Mouse (Mus musculus) left cerebral cortex, adult 8-10 months (tissue): Measurements from ENCODE around the gene Epha6. TPM values are rescaled to one million over a fixed set of nuclear protein-coding genes. Genes with fewer than 3 reads are reported as not detected.
A peak's percentile ranks its signal among the peaks of the same experiment; 100 is the strongest.

Source experiments
- DNase-seq, 2 experiments: peaks; one replicate each; pipeline ENCODE4 v3.0.0; 2022; ENCODE audit warnings: low spot score in 2 of 2
- microRNA-seq, 2 experiments: library from miRNA; unstranded; fragments of <30 nt; microRNA quantifications; one replicate each; pipeline ENCODE4 v1.2.0; 2022
- total RNA-seq, 4 experiments: library from RNA; stranded (reverse); gene quantifications; 2 replicates each; pipeline ENCODE4 v1.2.4; 2022

Epha6 gene
- total RNA-seq, 4 experiments from 2014 or later, result 57.6 to 70.6 (median 64.3) TPM

DNA sequence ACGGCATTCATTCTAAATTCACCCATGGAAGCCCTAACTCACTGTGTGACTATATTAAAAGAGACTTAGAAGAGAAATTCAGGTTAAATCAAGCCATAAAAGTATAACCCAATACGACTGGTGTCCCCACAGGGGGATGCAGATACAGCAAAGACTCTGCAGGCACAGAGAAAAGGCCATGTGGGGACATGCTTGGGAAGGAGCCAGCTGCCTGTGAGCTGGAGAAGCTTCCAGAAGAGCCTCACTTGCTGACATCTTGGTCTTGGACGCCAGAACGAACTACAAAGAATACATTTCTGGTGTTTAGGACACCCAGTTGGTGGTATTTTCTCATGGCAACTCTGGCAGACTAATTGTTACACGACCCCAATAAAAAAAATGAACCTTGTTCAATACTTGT lies 920.2 kb downstream of the Epha6 start:
- no peak for DNase-seq

DNA sequence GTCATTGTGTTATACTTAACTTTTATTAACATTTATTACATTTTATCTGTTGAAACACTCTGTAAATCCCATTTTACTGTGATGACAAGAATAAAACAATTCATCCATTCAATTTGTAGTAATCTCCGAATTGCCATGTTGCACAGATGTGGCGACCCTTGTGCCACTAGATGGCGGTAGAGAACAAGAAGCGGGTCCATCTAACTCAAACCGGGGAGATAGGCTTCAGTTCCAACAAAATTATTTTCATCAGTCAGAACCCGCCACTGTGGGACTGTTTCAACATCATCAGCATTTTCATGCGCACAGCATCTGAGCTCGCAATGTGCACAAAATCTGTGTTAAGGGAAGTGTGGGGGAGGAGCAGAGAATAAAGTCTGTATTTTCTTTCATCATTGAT lies 921.9 kb downstream of the Epha6 start:
- peak; percentile 34 to 52 for DNase-seq

DNA sequence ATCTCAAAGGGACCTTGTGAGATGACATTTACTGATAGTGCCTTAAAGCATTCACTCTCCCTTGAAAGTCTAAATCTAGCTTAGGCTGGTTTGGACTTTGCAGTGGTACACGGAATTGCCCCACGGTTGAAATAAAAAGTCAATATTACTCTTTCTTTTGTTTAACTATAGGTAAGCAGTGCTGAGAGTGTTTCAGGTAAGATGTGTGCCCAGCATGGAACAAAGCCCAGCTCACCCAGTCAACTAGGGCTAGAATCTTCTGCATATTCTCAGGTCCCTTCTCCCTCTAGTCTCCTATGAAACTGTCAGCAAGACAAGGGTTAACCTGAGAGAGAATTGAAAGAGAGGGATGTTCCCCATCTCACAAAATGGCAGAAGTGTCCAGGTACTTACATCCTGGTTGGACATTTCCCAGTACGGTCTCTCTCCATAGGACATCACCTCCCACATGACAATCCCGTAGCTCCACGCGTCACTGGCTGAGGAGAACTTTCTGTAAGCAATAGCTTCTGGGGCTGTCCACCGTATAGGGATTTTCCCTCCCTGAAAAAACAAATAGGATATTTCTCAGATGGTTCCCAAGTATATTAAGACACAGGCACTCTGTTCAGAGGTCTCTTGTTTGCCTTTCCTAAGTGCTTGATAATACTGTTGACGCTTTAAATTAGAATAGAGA lies 923.0 kb downstream of the Epha6 start:
- no peak for DNase-seq

DNA sequence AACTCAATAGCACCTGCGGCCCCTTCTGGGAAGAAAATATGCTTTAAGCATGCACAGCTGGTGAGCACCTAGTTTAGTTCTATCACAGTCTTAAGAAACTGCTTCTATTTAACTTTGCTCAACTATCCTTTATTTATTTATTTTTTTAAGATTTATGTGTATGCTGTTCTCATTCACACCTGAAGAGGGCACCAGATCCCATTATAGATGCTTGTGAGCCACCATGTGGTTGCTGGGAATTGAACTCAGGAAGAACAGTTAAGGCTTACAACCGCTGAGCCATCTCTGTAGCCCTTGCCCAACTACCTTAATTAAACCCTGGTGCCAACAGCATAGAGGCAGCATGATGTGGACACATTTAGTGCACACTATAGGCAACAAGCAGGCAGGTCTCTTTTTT lies 938.4 kb downstream of the Epha6 start:
- no peak for DNase-seq

DNA sequence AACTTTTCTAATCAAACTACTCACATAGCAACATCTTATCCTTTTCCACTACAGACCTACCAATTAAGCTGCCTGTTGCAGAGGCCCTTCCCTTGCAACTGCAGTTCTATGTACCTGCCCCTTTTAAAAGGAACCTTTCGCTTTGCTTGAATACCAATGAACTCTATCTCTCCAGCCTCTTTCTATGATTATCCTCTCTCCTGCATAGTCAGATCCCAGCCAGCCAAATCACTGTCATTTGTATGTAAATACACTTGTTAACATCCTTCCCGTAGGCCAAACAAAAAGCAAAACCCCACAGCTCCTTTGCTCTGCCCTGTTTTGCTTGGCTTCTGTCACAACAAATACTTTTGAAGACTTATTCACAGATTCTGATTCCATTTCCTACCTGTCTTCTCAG lies 961.6 kb downstream of the Epha6 start:
- no peak for DNase-seq

DNA sequence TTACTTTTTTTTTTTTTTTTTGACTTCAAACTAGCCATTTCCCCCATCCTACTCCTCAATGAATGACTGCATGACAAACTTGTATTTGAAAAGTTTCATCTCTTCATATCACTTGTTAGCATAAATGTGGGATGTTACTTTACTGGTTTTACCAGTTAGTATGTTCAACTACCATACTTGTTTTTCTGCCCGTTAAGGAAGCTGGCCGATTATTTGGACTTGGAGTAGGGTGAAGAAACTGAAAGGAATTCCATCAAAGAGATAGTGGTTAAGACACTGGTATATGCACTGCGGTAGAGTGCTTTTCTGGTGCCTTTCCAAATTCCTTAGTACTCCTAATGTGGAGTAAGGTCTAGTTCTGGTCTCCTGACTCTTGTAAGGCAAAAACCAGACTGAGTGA lies 965.3 kb downstream of the Epha6 start:
- DNase-seq, result no peak

DNA sequence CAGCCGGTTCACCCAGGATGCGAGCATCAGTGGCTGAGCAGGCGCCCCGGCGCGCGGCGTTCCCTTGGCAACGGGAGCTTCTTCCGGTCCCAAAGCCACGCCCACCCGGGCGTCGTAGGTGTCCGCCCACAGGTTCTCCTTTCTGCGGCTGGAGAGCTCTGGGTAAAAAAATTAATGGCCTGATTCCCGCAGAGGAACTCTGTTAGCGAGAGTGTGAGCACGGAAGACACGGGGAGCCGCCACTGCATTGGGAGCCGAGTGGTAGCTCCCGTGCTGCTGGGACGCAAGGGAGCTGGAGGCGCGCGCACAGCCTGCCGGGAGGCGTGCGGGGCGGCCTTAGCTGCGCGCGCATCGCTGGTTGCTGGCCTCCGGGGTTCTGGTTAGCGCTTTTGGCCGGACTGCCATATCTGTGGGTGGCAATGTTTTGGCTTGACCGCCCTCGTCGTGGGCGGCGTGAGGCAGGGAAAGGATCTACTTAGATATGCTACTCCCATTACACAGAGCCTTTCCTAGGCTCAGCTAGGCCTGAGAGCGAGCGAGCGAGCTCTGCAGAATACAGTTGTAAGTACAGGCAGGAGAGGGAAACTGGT lies 966.1 kb downstream of the Epha6 start, which contains the start of gene Arl6:
Gene Arl6, minus strand, starts transcription at position 290 of the 590 bp plus-strand sequence.
- DNase-seq, result peak; percentile 92 to 95

DNA sequence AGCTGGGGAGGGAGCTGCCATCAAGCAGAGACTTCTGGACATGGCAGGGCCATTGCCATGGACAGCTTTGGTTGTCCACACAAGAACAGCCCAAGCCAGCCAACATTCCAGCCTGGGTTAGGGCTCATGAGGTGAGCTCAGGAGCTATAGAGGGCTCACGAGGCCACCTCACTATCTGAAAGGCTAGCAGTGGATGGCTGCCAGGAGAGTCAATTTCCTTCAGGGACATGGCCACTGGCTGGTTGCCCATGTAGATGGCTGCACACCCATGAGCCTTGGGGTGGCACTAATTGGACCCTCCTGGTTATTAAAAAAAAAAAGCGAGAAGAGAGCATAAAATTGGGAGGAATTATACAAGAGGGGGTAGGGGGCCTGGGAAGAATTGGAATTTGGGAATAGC lies 970.7 kb downstream of the Epha6 start:
- DNase-seq, result no peak

DNA sequence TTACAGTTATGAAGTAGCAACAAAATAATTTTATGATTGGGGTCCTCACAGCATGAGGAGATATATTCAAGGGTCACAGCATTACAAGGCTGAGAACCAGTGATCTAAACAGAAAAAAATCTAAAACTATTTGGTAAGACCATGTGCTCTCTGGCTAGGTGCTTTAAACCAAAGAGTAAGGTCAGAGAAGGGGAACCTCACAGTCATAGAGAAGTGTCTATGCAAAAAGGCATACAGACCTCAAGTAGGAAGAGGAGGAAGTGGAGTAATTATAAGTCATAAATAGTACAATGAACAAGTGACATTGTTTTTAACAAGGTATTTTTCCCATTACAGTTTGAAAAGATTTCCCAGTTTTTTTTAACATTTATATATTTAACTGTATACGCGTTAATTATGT lies 983.8 kb downstream of the Epha6 start:
- no peak for DNase-seq

DNA sequence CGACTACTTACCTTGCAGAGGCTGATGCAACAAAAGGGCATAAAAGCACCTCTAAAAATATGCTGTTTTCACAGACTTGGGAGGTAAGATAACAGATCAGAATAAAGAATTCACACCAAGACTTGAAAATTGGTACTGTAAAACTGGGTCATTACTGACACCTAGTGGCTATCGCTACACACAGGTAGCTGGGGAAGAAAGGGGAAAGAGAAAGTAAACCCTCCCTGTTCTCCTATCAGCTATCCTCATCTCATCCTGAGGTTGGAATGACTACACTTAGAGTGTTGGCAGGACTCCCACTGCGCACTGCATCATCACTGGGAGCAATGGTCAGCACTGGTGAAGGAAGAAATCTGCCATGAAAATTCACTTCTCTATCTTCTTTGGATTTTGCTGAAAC lies 988.2 kb downstream of the Epha6 start:
- peak in 1 of 2 experiments; percentile 6 for DNase-seq

DNA sequence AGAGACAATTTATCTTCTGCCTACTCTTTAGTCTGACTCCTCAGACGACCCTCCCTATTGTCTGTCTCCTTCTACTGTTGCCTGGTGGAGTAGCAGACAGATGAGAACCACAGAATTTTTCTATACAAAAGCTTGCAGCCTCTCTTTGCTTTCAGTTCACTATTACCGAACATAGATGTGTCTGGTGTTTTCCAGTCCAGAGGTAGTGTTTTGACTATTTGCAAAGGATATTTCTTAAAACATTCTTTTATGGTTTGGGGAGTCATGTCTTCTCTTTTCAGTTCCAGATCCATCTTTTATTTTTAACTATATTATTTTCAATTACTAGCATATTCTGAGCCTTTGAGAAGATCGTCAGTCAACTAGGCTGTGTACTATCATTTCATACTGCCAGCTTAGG lies 989.7 kb downstream of the Epha6 start:
- no peak for DNase-seq

DNA sequence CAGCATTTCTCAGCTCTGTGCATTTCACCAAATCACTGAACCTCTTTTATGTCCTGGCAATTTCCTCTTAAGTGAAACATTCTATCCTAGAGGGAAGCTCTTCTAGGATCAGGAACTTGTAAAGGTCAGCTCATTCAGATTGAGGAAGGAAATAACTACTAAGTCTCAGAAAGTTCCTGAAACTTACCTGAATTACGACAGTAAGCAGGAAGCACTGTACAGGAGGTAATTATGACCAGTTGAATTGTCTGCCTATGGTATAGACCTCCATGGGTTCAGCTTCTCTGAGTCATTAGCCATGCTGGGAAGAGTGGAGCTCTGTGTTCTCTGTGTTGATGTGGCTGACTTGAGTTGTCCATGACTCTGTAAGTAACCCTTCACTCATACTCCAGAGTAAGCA lies 994.6 kb downstream of the Epha6 start:
- DNase-seq, result no peak

DNA sequence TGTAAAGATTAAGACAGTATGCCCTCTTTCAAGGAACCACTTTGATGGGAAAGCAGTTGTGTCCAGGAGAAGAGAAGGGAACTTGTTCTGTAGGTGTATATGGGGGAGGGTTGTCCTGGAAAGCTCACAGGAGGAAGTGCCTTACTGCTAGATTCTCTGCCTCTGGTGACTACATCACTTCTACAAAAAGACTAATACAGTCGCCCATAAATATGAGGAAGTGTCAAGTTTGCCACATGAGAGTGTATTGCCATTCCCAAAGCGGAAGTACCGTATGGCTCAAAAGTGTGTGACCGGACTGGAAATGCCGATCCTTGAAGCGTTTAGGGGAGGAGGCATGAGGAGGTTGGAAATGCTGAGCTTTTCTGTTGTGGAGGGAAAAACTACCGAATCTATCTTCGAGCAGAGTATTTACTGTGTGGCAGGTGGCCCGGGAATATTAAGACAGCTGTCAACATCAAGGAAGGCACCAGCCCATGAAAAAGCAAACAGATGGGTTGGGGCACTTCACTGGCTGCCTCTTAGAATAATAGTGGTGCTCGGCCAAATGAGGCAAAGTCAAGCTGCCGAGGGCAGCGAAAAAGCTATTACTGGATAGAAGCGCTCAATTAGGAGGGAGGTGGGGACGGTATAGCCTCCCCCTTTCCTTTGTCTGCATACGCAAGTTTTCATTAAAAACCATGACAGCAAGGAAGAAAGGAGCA lies 1001.1 kb downstream of the Epha6 start:
- no peak for DNase-seq

Small RNA genes lying within 50 kb of the gene (microRNA-seq; reads per million reads assigned to microRNA genes)
- gene Gm24755, result 0 reads per million in 2 experiments
